Mouse (Mus musculus): ENCODE results near the gene Nckap5. TPM values are rescaled to one million over a fixed set of nuclear protein-coding genes. Genes with fewer than 3 reads are reported as not detected.

The Nckap5 gene
- polyA plus RNA-seq, 1 experiment from 2014 or later, result 16.6 TPM

GRCm38 (mm10) chr1:126679348-126679747 is 151.3 kb downstream of the Nckap5 start:
- H3K27me3 ChIP-seq (ENCODE audit: control insufficient read depth, insufficient read depth, low read length), result no peaks in the 10 kb centered on the region
- H3K4me3 ChIP-seq (ENCODE audit: low read depth, low read length), result no peak overlapping the region
- H3K4me2 ChIP-seq (ENCODE audit: low read depth, low read length, severe bottlenecking), result no peak overlapping the region
- H3K4me1 ChIP-seq (replicated peaks; ENCODE audit: control insufficient read depth, insufficient read depth, low read length), result peaks cover 13% of the 10 kb centered on the region; the same call in 1 of the 2 replicates
- no peaks in the 10 kb centered on the region for H3K9me3 ChIP-seq (ENCODE audit: control insufficient read depth, low read length)
- no peak for DNase-seq (ENCODE audit: low spot score)
- H3K9ac ChIP-seq (ENCODE audit: low read length), result no peak overlapping the region
- H3K36me3 ChIP-seq (ENCODE audit: control insufficient read depth, insufficient read depth, low read length), result no peaks in the 10 kb centered on the region
- no peak overlapping the region for H3K27ac ChIP-seq (ENCODE audit: low read depth, low read length)
- ATAC-seq (replicated peaks; ENCODE audit: low FRiP score), result no peak
- 73% methylated on average over 1 of the region's 1 CpGs for WGBS

DNA sequence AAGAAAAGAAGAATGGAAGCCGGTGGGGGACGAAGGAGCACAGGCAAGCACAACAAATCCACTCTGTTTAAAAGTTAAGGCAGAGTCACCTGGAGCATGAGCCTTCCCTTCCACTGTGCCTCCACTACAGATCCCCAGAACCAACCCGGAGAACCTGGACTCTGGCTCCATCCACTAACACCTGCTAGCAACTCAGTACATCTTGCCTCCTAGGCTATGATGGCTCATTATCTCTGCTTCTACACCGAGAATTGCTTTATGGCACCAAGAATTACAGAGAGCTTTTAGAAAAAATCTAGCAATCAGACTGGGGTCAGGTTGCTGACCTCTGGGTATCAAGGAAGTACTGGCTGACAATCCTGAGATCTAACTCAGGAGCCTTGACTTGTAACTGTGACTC is 153.3 kb downstream of the Nckap5 start:
- Histone ChIP-seq H3K27ac (ENCODE audit: low read depth, low read length) (no peak overlapping the region), H3K36me3 (ENCODE audit: control insufficient read depth, insufficient read depth, low read length) (no peaks in the 10 kb centered on the region), H3K9me3 (ENCODE audit: control insufficient read depth, low read length) (no peaks in the 10 kb centered on the region), H3K4me3 (ENCODE audit: low read depth, low read length) (no peak overlapping the region), H3K27me3 (ENCODE audit: control insufficient read depth, insufficient read depth, low read length) (no peaks in the 10 kb centered on the region), H3K4me2 (ENCODE audit: low read depth, low read length, severe bottlenecking) (no peak overlapping the region), H3K9ac (ENCODE audit: low read length) (no peak overlapping the region), H3K4me1 (replicated peaks; ENCODE audit: control insufficient read depth, insufficient read depth, low read length) (peaks cover 6% of the 10 kb centered on the region; the same call in 1 of the 2 replicates)
- 33% methylated on average over 4 of the region's 4 CpGs for WGBS
- no peak for ATAC-seq (replicated peaks; ENCODE audit: low FRiP score)
- no peak for DNase-seq (ENCODE audit: low spot score)

DNA sequence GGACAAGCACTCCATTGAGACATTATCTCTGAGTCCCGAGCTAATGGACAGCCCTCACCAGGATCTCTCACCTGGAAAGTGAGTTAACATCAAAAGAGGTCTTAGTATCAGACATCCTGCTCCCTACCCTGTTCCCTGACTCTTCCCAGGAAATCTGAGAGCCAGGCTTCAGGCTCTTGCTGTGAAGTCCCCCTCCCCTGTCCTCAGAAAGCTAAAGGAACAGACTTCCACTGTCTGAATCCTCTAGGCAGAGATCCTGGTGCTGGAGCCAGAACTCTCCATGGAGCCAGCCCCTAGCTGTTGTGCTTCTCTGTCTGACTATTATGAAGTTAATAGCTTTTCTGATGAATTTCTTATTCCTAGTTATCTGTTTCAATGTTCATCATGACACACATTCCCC is 153.8 kb downstream of the Nckap5 start:
- Histone ChIP-seq H3K9me3 (ENCODE audit: control insufficient read depth, low read length) (no peaks in the 10 kb centered on the region), H3K4me1 (replicated peaks; ENCODE audit: control insufficient read depth, insufficient read depth, low read length) (peaks cover 2% of the 10 kb centered on the region; the same call in 1 of the 2 replicates), H3K9ac (ENCODE audit: low read length) (no peak overlapping the region), H3K4me2 (ENCODE audit: low read depth, low read length, severe bottlenecking) (no peak overlapping the region), H3K27ac (ENCODE audit: low read depth, low read length) (no peak overlapping the region), H3K4me3 (ENCODE audit: low read depth, low read length) (no peak overlapping the region), H3K27me3 (ENCODE audit: control insufficient read depth, insufficient read depth, low read length) (no peaks in the 10 kb centered on the region), H3K36me3 (ENCODE audit: control insufficient read depth, insufficient read depth, low read length) (no peaks in the 10 kb centered on the region)
- ATAC-seq (replicated peaks; ENCODE audit: low FRiP score) (no peak), DNase-seq (ENCODE audit: low spot score) (no peak)
- WGBS, result 0% methylated on average over 1 of the region's 1 CpGs

DNA sequence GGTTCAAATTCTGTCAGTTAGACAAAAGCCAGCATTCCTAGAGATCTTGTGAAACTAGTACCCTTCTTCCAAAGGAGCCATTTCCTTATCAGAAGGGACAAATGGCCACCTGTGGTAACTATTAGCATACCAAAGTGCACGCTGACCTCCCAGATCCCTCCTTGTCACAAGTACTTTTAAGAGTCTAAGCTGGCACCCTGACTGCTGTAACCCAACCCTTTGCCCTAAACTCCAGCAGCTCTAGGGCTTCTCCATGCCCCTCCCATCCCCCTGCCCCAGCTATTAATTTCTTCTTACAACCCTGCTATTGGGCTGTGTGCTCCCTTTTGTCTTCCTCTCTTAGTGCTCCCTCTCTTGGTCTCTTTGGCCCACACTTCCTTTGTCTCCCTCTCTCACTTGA is 155.5 kb downstream of the Nckap5 start:
- no peak overlapping the region for H3K4me2 ChIP-seq (ENCODE audit: low read depth, low read length, severe bottlenecking)
- no peak overlapping the region for H3K4me3 ChIP-seq (ENCODE audit: low read depth, low read length)
- no peak overlapping the region for H3K9ac ChIP-seq (ENCODE audit: low read length)
- peaks cover 2% of the 10 kb centered on the region; the same call in 1 of the 2 replicates for H3K4me1 ChIP-seq (replicated peaks; ENCODE audit: control insufficient read depth, insufficient read depth, low read length)
- H3K27me3 ChIP-seq (ENCODE audit: control insufficient read depth, insufficient read depth, low read length), result no peaks in the 10 kb centered on the region
- H3K27ac ChIP-seq (ENCODE audit: low read depth, low read length), result no peak overlapping the region
- H3K36me3 ChIP-seq (ENCODE audit: control insufficient read depth, insufficient read depth, low read length), result no peaks in the 10 kb centered on the region
- WGBS, result 23% methylated on average over 1 of the region's 1 CpGs
- no peak for DNase-seq (ENCODE audit: low spot score)
- no peaks in the 10 kb centered on the region for H3K9me3 ChIP-seq (ENCODE audit: control insufficient read depth, low read length)
- ATAC-seq (replicated peaks; ENCODE audit: low FRiP score), result no peak

GRCm38 (mm10) chr1:126673238-126673637 is 157.4 kb downstream of the Nckap5 start:
- DNase-seq (ENCODE audit: low spot score), result no peak
- H3K4me2 ChIP-seq (ENCODE audit: low read depth, low read length, severe bottlenecking), result no peak overlapping the region
- WGBS, result 92% methylated on average over 2 of the region's 2 CpGs
- H3K4me3 ChIP-seq (ENCODE audit: low read depth, low read length), result no peak overlapping the region
- H3K9ac ChIP-seq (ENCODE audit: low read length), result no peak overlapping the region
- H3K27ac ChIP-seq (ENCODE audit: low read depth, low read length), result no peak overlapping the region
- no peaks in the 10 kb centered on the region for H3K36me3 ChIP-seq (ENCODE audit: control insufficient read depth, insufficient read depth, low read length)
- H3K9me3 ChIP-seq (ENCODE audit: control insufficient read depth, low read length), result no peaks in the 10 kb centered on the region
- H3K27me3 ChIP-seq (ENCODE audit: control insufficient read depth, insufficient read depth, low read length), result no peaks in the 10 kb centered on the region
- peaks cover 2% of the 10 kb centered on the region; the same call in 1 of the 2 replicates for H3K4me1 ChIP-seq (replicated peaks; ENCODE audit: control insufficient read depth, insufficient read depth, low read length)
- ATAC-seq (replicated peaks; ENCODE audit: low FRiP score), result no peak

DNA sequence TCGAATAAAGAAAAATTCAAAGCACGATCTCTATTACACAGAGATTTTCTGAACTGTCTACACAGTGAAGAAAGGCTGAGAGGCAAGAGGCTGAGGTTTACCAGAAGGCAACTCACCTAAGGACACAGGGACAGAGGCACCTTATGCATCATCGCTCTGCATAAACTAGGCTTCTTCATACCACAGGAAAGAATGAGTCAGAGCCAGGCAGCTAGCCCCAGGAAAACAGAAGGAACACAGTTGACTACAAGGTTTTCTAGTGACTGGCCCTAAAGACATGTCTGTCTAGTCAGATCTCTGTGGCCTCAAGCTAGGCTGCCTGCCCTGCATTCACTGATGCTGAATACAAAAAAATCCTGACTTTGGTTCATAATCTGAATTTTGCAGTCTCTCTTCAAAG is 160.1 kb downstream of the Nckap5 start:
- H3K27me3 ChIP-seq (ENCODE audit: control insufficient read depth, insufficient read depth, low read length), result no peaks in the 10 kb centered on the region
- peaks cover 2% of the 10 kb centered on the region; the same call in 1 of the 2 replicates for H3K4me1 ChIP-seq (replicated peaks; ENCODE audit: control insufficient read depth, insufficient read depth, low read length)
- DNase-seq (ENCODE audit: low spot score) (no peak), ATAC-seq (replicated peaks; ENCODE audit: low FRiP score) (no peak)
- no peak overlapping the region for H3K4me2 ChIP-seq (ENCODE audit: low read depth, low read length, severe bottlenecking)
- H3K4me3 ChIP-seq (ENCODE audit: low read depth, low read length), result no peak overlapping the region
- H3K9ac ChIP-seq (ENCODE audit: low read length), result no peak overlapping the region
- 93% methylated on average over 3 of the region's 3 CpGs for WGBS
- no peaks in the 10 kb centered on the region for H3K9me3 ChIP-seq (ENCODE audit: control insufficient read depth, low read length)
- H3K36me3 ChIP-seq (ENCODE audit: control insufficient read depth, insufficient read depth, low read length), result no peaks in the 10 kb centered on the region
- H3K27ac ChIP-seq (ENCODE audit: low read depth, low read length), result no peak overlapping the region

DNA sequence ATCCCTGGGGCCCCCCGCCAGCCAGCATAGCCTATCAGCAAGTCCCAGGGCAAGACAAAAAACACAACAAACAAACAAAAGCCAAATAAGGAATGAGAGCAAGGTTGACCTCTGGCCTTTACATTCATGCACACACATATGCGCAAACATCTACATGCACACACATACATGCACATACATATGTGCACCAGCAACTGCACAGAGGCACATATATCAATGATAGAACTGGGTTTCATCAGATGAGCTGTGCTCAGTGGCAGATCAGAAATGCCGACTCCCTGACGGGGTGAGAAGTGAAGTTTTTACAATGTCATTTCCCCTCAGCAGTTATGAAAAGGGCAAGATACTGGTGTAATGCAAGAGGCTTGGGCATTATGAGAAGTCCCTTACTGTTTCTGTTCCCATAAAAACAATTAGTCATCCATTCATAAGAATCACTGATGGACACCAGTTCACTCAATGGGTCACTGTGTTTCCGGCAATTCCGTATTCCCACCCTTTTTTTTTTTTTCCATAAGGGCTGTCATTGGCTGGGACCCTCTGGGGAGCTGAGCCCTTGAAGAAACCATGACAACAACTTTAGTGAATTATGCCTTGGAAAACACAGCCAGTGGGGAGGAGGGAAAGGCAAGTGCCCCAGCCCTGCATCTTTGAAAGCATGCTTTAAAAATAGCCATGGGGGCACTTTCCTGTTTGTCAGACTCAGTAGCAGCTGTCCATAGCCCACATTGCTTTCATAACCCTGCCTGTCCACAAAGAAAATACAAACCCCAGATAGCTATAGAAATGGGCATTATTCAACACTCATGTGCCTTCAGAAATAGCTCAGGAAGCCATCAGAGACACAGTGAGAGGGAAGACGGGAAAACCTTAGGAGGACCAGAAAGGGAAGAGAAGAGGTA is 170.2 kb downstream of the Nckap5 start:
- no peak overlapping the region for H3K9ac ChIP-seq (ENCODE audit: low read length)
- peak; percentile 71 for ATAC-seq (replicated peaks; ENCODE audit: low FRiP score)
- H3K27ac ChIP-seq (ENCODE audit: low read depth, low read length), result peak overlapping the region; percentile 37; the same call in 1 of the 2 replicates
- 73% methylated on average over 7 of the region's 7 CpGs for WGBS
- no peak overlapping the region for H3K4me3 ChIP-seq (ENCODE audit: low read depth, low read length)
- H3K27me3 ChIP-seq (ENCODE audit: control insufficient read depth, insufficient read depth, low read length), result no peaks in the 10 kb centered on the region
- DNase-seq (ENCODE audit: low spot score), result no peak
- no peaks in the 10 kb centered on the region for H3K36me3 ChIP-seq (ENCODE audit: control insufficient read depth, insufficient read depth, low read length)
- no peaks in the 10 kb centered on the region for H3K4me1 ChIP-seq (replicated peaks; ENCODE audit: control insufficient read depth, insufficient read depth, low read length)
- H3K4me2 ChIP-seq (ENCODE audit: low read depth, low read length, severe bottlenecking), result no peak overlapping the region
- no peaks in the 10 kb centered on the region for H3K9me3 ChIP-seq (ENCODE audit: control insufficient read depth, low read length)

DNA sequence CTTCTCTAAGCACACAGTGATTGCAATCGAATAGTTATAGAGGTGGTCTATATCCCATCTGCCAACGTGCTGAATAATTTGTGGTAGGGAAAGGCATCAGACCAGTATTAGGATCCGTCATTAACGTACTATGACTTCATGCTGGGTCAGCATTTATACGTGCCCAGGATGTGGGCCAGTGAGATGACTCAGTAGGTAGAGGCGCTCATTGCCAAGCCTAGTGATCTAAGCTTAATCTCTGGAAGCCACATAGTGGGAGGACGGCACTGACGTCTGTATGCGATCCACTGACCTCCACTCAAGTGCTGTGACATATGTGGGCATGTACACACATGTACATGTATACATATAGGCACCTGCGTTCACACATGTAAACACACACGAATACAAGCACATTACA is 171.9 kb downstream of the Nckap5 start:
- no peak overlapping the region for H3K9ac ChIP-seq (ENCODE audit: low read length)
- no peaks in the 10 kb centered on the region for H3K4me1 ChIP-seq (replicated peaks; ENCODE audit: control insufficient read depth, insufficient read depth, low read length)
- 94% methylated on average over 11 of the region's 11 CpGs for WGBS
- no peaks in the 10 kb centered on the region for H3K9me3 ChIP-seq (ENCODE audit: control insufficient read depth, low read length)
- H3K4me2 ChIP-seq (ENCODE audit: low read depth, low read length, severe bottlenecking), result no peak overlapping the region
- no peak overlapping the region for H3K4me3 ChIP-seq (ENCODE audit: low read depth, low read length)
- no peak overlapping the region for H3K27ac ChIP-seq (ENCODE audit: low read depth, low read length)
- DNase-seq (ENCODE audit: low spot score), result no peak
- no peak for ATAC-seq (replicated peaks; ENCODE audit: low FRiP score)
- no peaks in the 10 kb centered on the region for H3K27me3 ChIP-seq (ENCODE audit: control insufficient read depth, insufficient read depth, low read length)
- no peaks in the 10 kb centered on the region for H3K36me3 ChIP-seq (ENCODE audit: control insufficient read depth, insufficient read depth, low read length)

- Histone ChIP-seq H3K4me1 (replicated peaks; ENCODE audit: control insufficient read depth, insufficient read depth, low read length) (no peaks in the 10 kb centered on the region), H3K4me2 (ENCODE audit: low read depth, low read length, severe bottlenecking) (no peak overlapping the region), H3K36me3 (ENCODE audit: control insufficient read depth, insufficient read depth, low read length) (no peaks in the 10 kb centered on the region), H3K9ac (ENCODE audit: low read length) (no peak overlapping the region), H3K4me3 (ENCODE audit: low read depth, low read length) (no peak overlapping the region), H3K27ac (ENCODE audit: low read depth, low read length) (no peak overlapping the region), H3K27me3 (ENCODE audit: control insufficient read depth, insufficient read depth, low read length) (no peaks in the 10 kb centered on the region), H3K9me3 (ENCODE audit: control insufficient read depth, low read length) (no peaks in the 10 kb centered on the region)
- no peak for DNase-seq (ENCODE audit: low spot score)
- WGBS, result 81% methylated on average over 2 of the region's 2 CpGs
- ATAC-seq (replicated peaks; ENCODE audit: low FRiP score), result no peak
Measured at GRCm38 (mm10) chr1:126656246-126656645, 174.4 kb downstream of the Nckap5 start.

Measured in forebrain, embryonic 11.5 days (tissue).